Mouse (Mus musculus): ENCODE data around the gene 1110032A03Rik.

DNA sequence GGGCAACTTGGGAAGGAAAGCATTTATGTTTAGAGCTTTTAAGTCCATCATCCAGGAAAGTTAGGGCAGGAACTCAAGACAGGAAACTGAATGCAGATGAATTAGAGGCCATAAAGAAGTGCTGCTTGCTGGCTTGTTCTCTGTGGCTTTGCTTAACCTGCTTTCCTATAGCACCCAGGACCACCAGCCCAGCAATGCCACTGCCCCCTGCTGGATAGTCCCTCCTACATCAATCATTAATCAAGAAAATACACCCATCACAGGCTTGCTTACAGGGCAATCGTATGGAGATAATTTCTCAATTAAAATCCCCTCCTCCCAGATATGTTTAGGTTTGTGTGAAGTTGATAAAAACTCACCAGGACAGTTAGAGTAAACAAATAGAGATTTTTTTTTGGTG lies 12.0 kb downstream of the 1110032A03Rik start:
- no peak for TF ChIP-seq FLI1 (IDR thresholded peaks at IDR 0.05; ENCODE audit: low read length)
- TF ChIP-seq GATA1 (IDR thresholded peaks at IDR 0.05; ENCODE audit: borderline replicate concordance, low read length) = no peak

Data from megakaryocyte, embryonic 14.5 days (primary cell).